Mouse (Mus musculus) cerebellum, adult 2 months (tissue): Measurements from ENCODE around the gene Nr4a3. TPM values are rescaled to one million over a fixed set of nuclear protein-coding genes. Genes with fewer than 3 reads are reported as not detected.

Experiments
- DNase-seq, 2 experiments: peaks; one replicate each; pipeline ENCODE4 v3.0.0; 2021
- H3K27ac ChIP-seq: fragments of 200-500 bp; 2 replicates; pipeline ENCODE4 v1.5.1; 2012; ENCODE audit warnings: low read length, control low read depth, inconsistent platforms; ENCODE audit not compliant: insufficient read depth
- H3K27me3 ChIP-seq: fragments of 200-500 bp; 2 replicates; pipeline ENCODE4 v1.6.1; 2012; ENCODE audit warnings: inconsistent platforms, mild to moderate bottlenecking, low read length, moderate library complexity; ENCODE audit not compliant: control insufficient read depth, insufficient read depth
- H3K4me1 ChIP-seq: fragments of 200-500 bp; 2 replicates; pipeline ENCODE4 v1.6.1; 2011; ENCODE audit warnings: low read length; ENCODE audit not compliant: control insufficient read depth, insufficient read depth
- H3K4me3 ChIP-seq: fragments of 200-500 bp; replicated peaks from 2 replicates; pipeline ENCODE3; 2011; ENCODE audit warnings: mild to moderate bottlenecking, low read depth, low read length, control low read depth; ENCODE audit not compliant: insufficient read depth
- CTCF ChIP-seq: fragments of 200-500 bp; IDR thresholded peaks from 2 replicates; pipeline ENCODE4 v1.5.1; 2011; ENCODE audit warnings: low read depth, mild to moderate bottlenecking, control low read depth, low read length, moderate library complexity, borderline replicate concordance; ENCODE audit not compliant: insufficient read depth
- POLR2A ChIP-seq: fragments of 200-500 bp; IDR thresholded peaks from 2 replicates; pipeline ENCODE4 v1.6.1; 2011; ENCODE audit warnings: low read length, control low read depth, borderline replicate concordance; ENCODE audit not compliant: insufficient read depth
- WGBS: fragments of 180-500 bp; shearing (Covaris S2); methylation state at CpG from one replicate; pipeline ENCODE4 v1.1.7; 2018; 5-methylcytosine and 5-hydroxymethylcytosine counted together
- polyA plus RNA-seq: library from polyadenylated mRNA; depleted of rRNA; stranded (reverse); fragments of >200 nt; gene quantifications from 2 replicates; pipeline ENCODE4 v1.2.3, GENCODE M21; 2012

Gene Nr4a3
- polyA plus RNA-seq, 1 experiment = 2.4 TPM

GRCm38 (mm10) chr4:48051086-48051673, 6.2 kb downstream of the Nr4a3 start:
- Histone ChIP-seq H3K4me3 (no peak overlapping the region), H3K4me1 (no peaks in the 10 kb centered on the region), H3K27ac (no peak overlapping the region), H3K27me3 (no peaks in the 10 kb centered on the region)
- WGBS = 72% methylated on average over 19 of the region's 19 CpGs
- no peak for DNase-seq
- TF ChIP-seq POLR2A (no peak), CTCF (no peak)

- H3K4me3 ChIP-seq = no peak overlapping the region
Measured at GRCm38 (mm10) chr4:48051674-48052121, 6.7 kb downstream of the Nr4a3 start.

GRCm38 (mm10) chr4:48061716-48062115, 16.8 kb downstream of the Nr4a3 start:
- Histone ChIP-seq H3K4me1 (no peaks in the 10 kb centered on the region), H3K4me3 (no peak overlapping the region), H3K27ac (no peak overlapping the region), H3K27me3 (no peaks in the 10 kb centered on the region; the same call in 1 of the 2 replicates)
- TF ChIP-seq CTCF (no peak), POLR2A (no peak)
- WGBS = 65% methylated on average over 8 of the region's 8 CpGs
- no peak for DNase-seq

More at GRCm38 (mm10) chr4:48051674-48052121, 6.7 kb downstream of the Nr4a3 start:
- no peak for DNase-seq
- 44% methylated on average over 37 of the region's 37 CpGs for WGBS
- Histone ChIP-seq H3K4me1 (no peaks in the 10 kb centered on the region), H3K27me3 (no peaks in the 10 kb centered on the region), H3K27ac (no peak overlapping the region)
- TF ChIP-seq CTCF (no peak), POLR2A (no peak)

GRCm38 (mm10) chr4:48064311-48064710, 19.4 kb downstream of the Nr4a3 start:
- WGBS = 44% methylated on average over 4 of the region's 4 CpGs
- Histone ChIP-seq H3K4me1 (no peaks in the 10 kb centered on the region), H3K27ac (no peak overlapping the region), H3K4me3 (no peak overlapping the region), H3K27me3 (no peaks in the 10 kb centered on the region; the same call in 1 of the 2 replicates)
- no peak for DNase-seq
- TF ChIP-seq POLR2A (no peak), CTCF (no peak)

GRCm38 (mm10) chr4:48066676-48067075, 21.7 kb downstream of the Nr4a3 start:
- WGBS = 89% methylated on average over 2 of the region's 2 CpGs
- TF ChIP-seq POLR2A (no peak), CTCF (no peak)

GRCm38 (mm10) chr4:48069111-48069510, 24.2 kb downstream of the Nr4a3 start:
- TF ChIP-seq CTCF (no peak), POLR2A (no peak)
- 69% methylated on average over 7 of the region's 7 CpGs for WGBS
- H3K4me1 ChIP-seq = 0 out of 2 replicates have a peak, but pooled peaks cover 3% of the 10 kb centered on the region
- DNase-seq = no peak
- H3K27ac ChIP-seq = no peak overlapping the region
- no peak overlapping the region for H3K4me3 ChIP-seq
- no peaks in the 10 kb centered on the region for H3K27me3 ChIP-seq

More at GRCm38 (mm10) chr4:48066676-48067075, 21.7 kb downstream of the Nr4a3 start:
- no peaks in the 10 kb centered on the region for H3K27me3 ChIP-seq
- DNase-seq = no peak
- no peak overlapping the region for H3K27ac ChIP-seq
- no peaks in the 10 kb centered on the region for H3K4me1 ChIP-seq
- no peak overlapping the region for H3K4me3 ChIP-seq

- TF ChIP-seq POLR2A (no peak), CTCF (no peak)
- no peak overlapping the region for H3K4me3 ChIP-seq
- peaks cover 7% of the 10 kb centered on the region for H3K4me1 ChIP-seq
- WGBS = 36% methylated on average over 3 of the region's 3 CpGs
- no peak for DNase-seq
- H3K27ac ChIP-seq = no peak overlapping the region
- no peaks in the 10 kb centered on the region for H3K27me3 ChIP-seq
Measured at GRCm38 (mm10) chr4:48072006-48072405, 27.1 kb downstream of the Nr4a3 start.

GRCm38 (mm10) chr4:48073325-48073724, 28.4 kb downstream of the Nr4a3 start:
- TF ChIP-seq POLR2A (no peak), CTCF (no peak)
- H3K4me3 ChIP-seq = no peak overlapping the region
- no peak for DNase-seq
- WGBS = 62% methylated on average over 6 of the region's 6 CpGs
- H3K27me3 ChIP-seq = no peaks in the 10 kb centered on the region
- no peak overlapping the region for H3K27ac ChIP-seq
- peaks cover 9% of the 10 kb centered on the region for H3K4me1 ChIP-seq
